Mouse (Mus musculus) kidney, adult 2 months (tissue): ENCODE data around the gene Brinp2.

Source experiments
- CTCF ChIP-seq: fragments of 200-500 bp; conservative IDR thresholded peaks from 2 replicates; pipeline ENCODE4 v1.5.1; 2011; ENCODE audit warnings: low read depth, mild to moderate bottlenecking, control low read depth, low read length, moderate library complexity, mixed read lengths; ENCODE audit not compliant: insufficient read depth, insufficient read length
- POLR2A ChIP-seq: fragments of 200-500 bp; IDR thresholded peaks from one replicate; pipeline ENCODE4 v1.6.1; 2011; ENCODE audit warnings: low read depth, low read length, control low read depth

DNA sequence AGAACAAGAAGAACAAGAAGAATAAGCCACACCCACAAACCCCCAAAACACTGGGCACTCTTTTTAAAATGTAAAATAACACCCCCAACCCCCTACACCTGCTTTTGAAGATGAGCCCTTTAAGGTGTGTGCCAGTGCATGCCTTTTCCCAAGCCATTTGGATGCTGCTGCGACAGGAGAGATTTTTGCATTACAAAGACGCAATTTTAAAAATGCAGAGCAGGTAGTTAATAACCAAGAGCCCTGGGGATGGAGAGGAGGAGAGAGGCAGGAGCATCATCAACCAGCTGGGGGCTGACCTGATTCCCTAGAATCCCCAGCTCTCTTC is 5.8 kb upstream of the Brinp2 start, which contains the start of gene Astn1:
- TF ChIP-seq POLR2A = no peak
- TF ChIP-seq CTCF = no peak
